Mouse (Mus musculus) lung, embryonic 14.5 days (tissue): Measurements from ENCODE around the gene Apex1. TPM values are rescaled to one million over a fixed set of nuclear protein-coding genes. Genes with fewer than 3 reads are reported as not detected.
"Not testable (repeated sequence)": the region's sequence is repeated elsewhere in the genome, so short reads cannot be mapped to it uniquely, and the experiment has no call there.

Source experiments
- ATAC-seq: fragments of 200-750 bp; cut with Nextera tagmentation; 2 replicates; pipeline ENCODE4 v1.8.0; 2017; ENCODE audit warnings: mild to moderate bottlenecking, moderate TSS enrichment, moderate library complexity; ENCODE audit not compliant: insufficient read depth
- DNase-seq: peaks from one replicate; pipeline ENCODE4 v3.0.0-alpha.2; 2015
- H3K27ac ChIP-seq: fragments of 300-500 bp; sonication (generic); 2 replicates; pipeline ENCODE4 v1.5.1; 2014; ENCODE audit warnings: low read depth, mild to moderate bottlenecking, moderate library complexity
- H3K27me3 ChIP-seq: fragments of 300-500 bp; sonication (generic); 2 replicates; pipeline ENCODE4 v1.6.1; 2014; ENCODE audit warnings: low read length, control low read depth; ENCODE audit not compliant: insufficient read depth
- H3K36me3 ChIP-seq: fragments of 300-500 bp; sonication (generic); 2 replicates; pipeline ENCODE4 v1.6.1; 2014; ENCODE audit warnings: control low read depth; ENCODE audit not compliant: insufficient read depth
- H3K4me1 ChIP-seq: fragments of 300-500 bp; sonication (generic); 2 replicates; pipeline ENCODE4 v1.6.1; 2014; ENCODE audit warnings: antibody characterized with exemption, control low read depth; ENCODE audit not compliant: insufficient read depth
- H3K4me2 ChIP-seq: fragments of 300-500 bp; sonication (generic); 2 replicates; pipeline ENCODE4 v1.6.1; 2014; ENCODE audit warnings: mild to moderate bottlenecking
- H3K4me3 ChIP-seq: fragments of 300-500 bp; sonication (generic); 2 replicates; pipeline ENCODE4 v1.5.1; 2014; ENCODE audit warnings: low read depth, low read length
- H3K9ac ChIP-seq: fragments of 300-500 bp; sonication (generic); 2 replicates; pipeline ENCODE4 v1.6.1; 2014
- H3K9me3 ChIP-seq: fragments of 300-500 bp; sonication (generic); 2 replicates; pipeline ENCODE4 v1.6.1; 2016; ENCODE audit warnings: low read depth, low read length, control low read depth
- CTCF ChIP-seq: IDR thresholded peaks from 2 replicates; pipeline ENCODE4 v1.5.1; 2016; ENCODE audit warnings: antibody characterized with exemption, low read depth
- WGBS: fragments of 180-500 bp; shearing (Covaris S2); extraction: QIAGEN DNeasy Blood & Tissue Kit; methylation state at CpG from one replicate; pipeline ENCODE4 v1.1.7; 2014; 5-methylcytosine and 5-hydroxymethylcytosine counted together
- polyA plus RNA-seq: library from polyadenylated mRNA; unstranded; fragments of >200 nt; fragmentation: Nextera tagmentation; extraction: Ambion mirVana; gene quantifications from 2 replicates; pipeline ENCODE4 v1.2.1, GENCODE M21; 2014

The Apex1 gene
- polyA plus RNA-seq, 1 experiment from 2014 or later, result 272 TPM

DNA sequence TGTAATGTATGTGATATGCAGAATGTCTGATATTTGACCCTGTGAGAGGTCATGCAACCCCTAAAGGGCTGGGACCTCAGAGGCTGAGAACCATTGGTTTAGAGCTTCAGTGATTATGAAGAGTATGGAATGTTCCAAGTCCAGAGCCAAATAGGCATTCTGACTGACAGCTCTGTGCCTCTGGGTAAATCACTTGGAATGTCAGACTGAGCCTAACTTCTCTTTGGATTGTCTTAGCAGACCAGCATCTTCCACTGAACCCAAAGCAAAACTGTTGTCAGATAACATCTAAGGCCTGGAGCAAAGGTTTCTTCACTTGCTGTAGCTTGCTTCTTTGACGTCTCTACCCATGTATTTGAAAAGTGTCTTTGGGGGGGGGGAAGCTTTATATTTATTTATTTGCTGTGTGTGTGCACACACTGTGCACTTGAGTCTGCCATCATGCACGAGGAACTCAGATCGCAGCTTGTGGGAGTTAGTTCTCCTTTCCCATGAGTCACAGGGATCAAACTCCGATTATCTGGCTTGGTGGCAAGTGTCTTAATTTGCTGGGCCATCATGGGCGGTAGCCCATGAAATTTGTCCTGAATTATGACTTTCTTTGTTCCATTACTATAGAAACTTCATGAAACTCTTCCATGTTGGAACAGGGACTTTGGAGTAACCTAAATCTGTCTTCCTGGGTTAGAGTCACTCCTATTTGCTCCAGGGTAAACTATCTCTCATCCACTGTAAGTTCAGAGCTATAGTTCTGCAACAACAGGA, 43.6 kb downstream of the Apex1 start:
- WGBS, result 81% methylated on average over 5 of the region's 5 CpGs
- no peak overlapping the region for H3K4me2 ChIP-seq
- H3K4me1 ChIP-seq, result no peaks in the 10 kb centered on the region
- ATAC-seq (no peak), DNase-seq (no peak)
- no peak overlapping the region for H3K27ac ChIP-seq
- no peak for TF ChIP-seq CTCF
- H3K4me3 ChIP-seq, result no peak overlapping the region
- H3K27me3 ChIP-seq, result no peaks in the 10 kb centered on the region
- H3K36me3 ChIP-seq, result no peaks in the 10 kb centered on the region
- H3K9ac ChIP-seq, result no peak overlapping the region
- H3K9me3 ChIP-seq, result no peaks in the 10 kb centered on the region

DNA sequence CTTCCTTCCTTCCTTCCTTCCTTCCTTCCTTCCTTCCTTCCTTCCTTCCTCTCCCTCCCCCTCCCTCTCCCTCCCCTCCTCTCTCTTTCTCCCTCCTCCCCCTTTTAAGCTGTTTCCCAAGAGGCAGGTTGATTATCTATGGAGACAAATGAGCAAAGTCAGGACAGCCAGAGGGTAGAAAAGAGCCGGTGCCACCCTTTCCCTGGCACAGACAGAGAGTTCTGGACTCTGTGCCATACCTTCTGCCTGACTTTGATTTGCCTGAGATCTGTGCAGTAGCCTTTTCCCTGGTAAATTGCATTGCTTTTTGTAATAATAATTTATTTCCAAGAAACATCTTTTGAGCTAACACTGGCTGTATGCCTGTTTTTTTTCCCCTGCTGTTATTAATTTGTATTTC, 44.3 kb downstream of the Apex1 start:
- 30% methylated on average over 1 of the region's 1 CpGs for WGBS
- ATAC-seq (no peak), DNase-seq (no peak)
- Histone ChIP-seq H3K4me2 (no peak overlapping the region), H3K27me3 (no peaks in the 10 kb centered on the region), H3K27ac (no peak overlapping the region), H3K9ac (no peak overlapping the region), H3K9me3 (no peaks in the 10 kb centered on the region), H3K4me3 (no peak overlapping the region), H3K4me1 (no peaks in the 10 kb centered on the region), H3K36me3 (no peaks in the 10 kb centered on the region)
- no peak for TF ChIP-seq CTCF

DNA sequence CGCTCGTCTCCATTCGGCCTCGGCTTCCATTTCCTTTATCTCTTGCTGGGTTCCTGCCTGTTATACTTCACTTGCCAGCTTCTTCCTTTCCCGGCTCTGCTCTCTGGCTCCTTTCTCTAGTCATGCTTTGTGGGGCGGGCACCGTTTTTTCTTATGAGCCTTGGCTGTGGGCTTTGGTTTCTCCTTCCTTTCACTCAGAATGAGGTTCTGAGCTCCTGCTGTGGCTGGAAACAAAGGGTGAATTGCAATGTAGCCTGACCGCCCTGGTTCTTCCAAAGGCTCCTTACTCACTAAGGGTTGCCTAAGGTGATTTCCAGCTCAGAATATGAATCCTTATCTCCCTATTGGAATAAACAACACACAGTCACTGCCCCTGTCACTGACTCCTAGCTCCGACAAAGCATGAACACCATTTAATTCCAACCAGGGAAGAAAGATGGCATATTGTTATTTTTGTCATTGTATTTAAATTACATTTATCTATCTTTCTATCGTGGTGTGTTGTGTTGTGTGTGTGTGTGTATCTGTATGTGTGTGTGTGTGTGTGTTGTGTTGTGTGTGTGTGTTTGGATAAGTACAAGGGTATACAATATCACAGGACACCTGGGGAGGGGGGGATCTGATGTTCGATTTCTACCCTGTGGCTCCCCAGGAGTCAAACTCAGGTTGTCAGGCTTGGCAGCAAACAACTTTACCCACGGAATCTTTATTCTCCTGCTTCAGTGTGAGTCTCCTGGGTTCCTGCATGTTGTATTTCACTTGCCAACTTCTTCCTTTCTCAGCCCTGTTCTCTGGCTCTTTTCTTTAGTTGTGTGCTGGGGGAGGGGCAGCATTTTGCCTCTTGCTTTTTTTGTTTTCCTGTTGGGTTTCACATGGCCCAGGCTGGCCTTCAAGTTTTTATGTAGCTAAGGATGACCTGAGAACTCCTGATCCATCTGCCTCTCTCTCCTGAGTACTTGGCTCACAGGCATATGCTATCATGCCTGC, 45.1 kb downstream of the Apex1 start:
- no peak overlapping the region for H3K9ac ChIP-seq
- no peaks in the 10 kb centered on the region for H3K36me3 ChIP-seq
- no peaks in the 10 kb centered on the region for H3K27me3 ChIP-seq
- no peak for ATAC-seq
- WGBS, result 34% methylated on average over 12 of the region's 12 CpGs
- TF ChIP-seq CTCF, result no peak
- H3K4me3 ChIP-seq, result no peak overlapping the region
- DNase-seq, result peak; percentile 8
- no peaks in the 10 kb centered on the region for H3K9me3 ChIP-seq
- H3K4me2 ChIP-seq, result no peak overlapping the region
- H3K27ac ChIP-seq, result no peak overlapping the region
- no peaks in the 10 kb centered on the region for H3K4me1 ChIP-seq

DNA sequence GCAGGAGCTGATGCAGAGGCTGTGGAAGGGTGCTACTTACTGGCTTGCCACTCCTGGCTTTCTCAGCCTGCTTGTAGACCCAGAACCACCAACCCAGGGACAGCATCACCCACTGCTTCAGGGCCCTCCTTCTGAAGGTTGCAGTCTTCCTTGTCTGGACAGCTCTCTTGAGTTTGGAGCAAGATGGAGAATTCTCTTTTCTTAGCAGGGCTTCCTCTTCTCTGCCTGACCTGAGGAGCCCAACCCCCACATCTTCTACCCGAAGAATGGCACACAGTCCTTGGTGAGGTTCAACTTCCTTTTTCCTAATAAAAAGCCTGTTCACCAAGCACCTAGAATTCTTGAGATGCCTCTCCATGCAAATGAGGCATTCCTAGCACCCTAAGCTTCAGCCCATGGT, 46.1 kb downstream of the Apex1 start:
- Histone ChIP-seq H3K4me3 (no peak overlapping the region), H3K27ac (no peak overlapping the region), H3K9ac (no peak overlapping the region), H3K9me3 (no peaks in the 10 kb centered on the region), H3K4me2 (no peak overlapping the region), H3K36me3 (no peaks in the 10 kb centered on the region), H3K4me1 (no peaks in the 10 kb centered on the region), H3K27me3 (no peaks in the 10 kb centered on the region)
- DNase-seq (no peak), ATAC-seq (no peak)
- 50% methylated on average over 1 of the region's 1 CpGs for WGBS
- TF ChIP-seq CTCF, result no peak

DNA sequence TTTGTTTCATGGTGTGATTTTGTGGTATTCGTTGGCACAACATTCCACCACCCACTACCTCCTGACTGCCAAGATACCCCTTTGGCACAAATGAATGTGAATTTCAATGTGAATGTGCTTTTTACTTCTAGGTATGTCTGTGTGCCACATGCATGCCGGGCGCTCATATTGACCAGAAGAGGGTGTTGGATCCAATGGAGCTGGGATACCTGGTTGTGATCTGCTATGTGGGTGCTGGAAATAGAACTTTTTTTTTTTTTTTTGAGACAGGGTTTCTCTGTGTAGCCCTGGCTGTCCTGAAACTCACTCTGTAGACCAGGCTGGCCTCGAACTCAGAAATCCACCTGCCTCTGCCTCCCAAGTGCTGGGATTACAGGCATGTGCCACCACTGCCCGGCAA, 48.3 kb downstream of the Apex1 start:
- not testable (repeated sequence) for H3K9ac ChIP-seq, DNase-seq, H3K4me1 ChIP-seq, ATAC-seq, H3K9me3 ChIP-seq, H3K4me2 ChIP-seq, H3K27me3 ChIP-seq, H3K36me3 ChIP-seq, H3K4me3 ChIP-seq, H3K27ac ChIP-seq
- WGBS, result 87% methylated on average over 5 of the region's 5 CpGs

DNA sequence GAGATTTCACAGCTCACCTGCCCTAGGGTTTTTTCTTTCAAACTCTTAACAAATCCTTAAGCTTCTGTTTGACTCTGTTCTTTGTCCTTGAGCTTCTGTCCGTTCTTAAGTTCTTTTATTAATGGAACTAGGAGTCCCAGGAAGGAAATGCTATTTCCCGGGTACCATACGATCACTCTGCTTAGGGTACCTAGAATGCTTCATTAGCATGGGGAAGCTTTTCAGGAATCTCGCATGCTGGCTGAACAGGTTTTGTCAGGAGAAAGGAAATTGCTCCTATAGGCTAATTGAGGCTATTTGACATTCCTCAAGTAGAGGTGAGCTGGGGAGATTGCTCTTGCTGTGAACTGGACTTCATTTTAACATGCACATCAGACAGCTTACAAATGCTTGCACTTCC, 48.9 kb downstream of the Apex1 start:
- H3K27ac ChIP-seq, result no peak overlapping the region; the same call in 1 of the 2 replicates
- no peak overlapping the region for H3K4me3 ChIP-seq
- no peak overlapping the region for H3K9ac ChIP-seq
- no peaks in the 10 kb centered on the region for H3K4me1 ChIP-seq
- DNase-seq, result peak; percentile 53
- H3K36me3 ChIP-seq, result no peaks in the 10 kb centered on the region
- H3K27me3 ChIP-seq, result no peaks in the 10 kb centered on the region
- no peak for TF ChIP-seq CTCF
- H3K4me2 ChIP-seq, result no peak overlapping the region
- no peak for ATAC-seq
- 32% methylated on average over 4 of the region's 4 CpGs for WGBS
- H3K9me3 ChIP-seq, result no peaks in the 10 kb centered on the region

DNA sequence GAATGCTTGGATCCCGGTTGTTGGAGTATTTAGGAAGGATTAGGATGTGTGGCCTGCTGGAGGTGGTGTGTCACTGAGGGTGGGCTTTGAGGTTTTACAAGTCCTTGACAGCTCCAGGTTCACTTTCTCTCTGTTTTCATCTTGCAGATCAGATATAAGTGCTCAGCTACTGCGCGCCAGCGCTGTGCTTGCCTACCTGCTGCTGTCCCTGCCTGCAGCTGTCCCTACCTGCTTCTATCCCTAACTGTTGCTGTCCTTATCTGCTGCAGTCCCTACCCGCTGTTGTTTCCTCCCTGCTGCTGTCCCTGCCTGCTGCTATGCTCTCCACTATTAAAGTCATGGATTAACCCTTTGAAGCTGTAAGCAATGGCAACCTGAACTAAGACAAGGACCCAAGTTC, 50.2 kb downstream of the Apex1 start:
- no peaks in the 10 kb centered on the region for H3K36me3 ChIP-seq
- WGBS, result 47% methylated on average over 5 of the region's 5 CpGs
- H3K4me2 ChIP-seq, result no peak overlapping the region
- H3K27me3 ChIP-seq, result no peaks in the 10 kb centered on the region
- ATAC-seq, result no peak
- no peak overlapping the region for H3K27ac ChIP-seq
- H3K4me1 ChIP-seq, result no peaks in the 10 kb centered on the region
- H3K9me3 ChIP-seq, result no peaks in the 10 kb centered on the region
- no peak for TF ChIP-seq CTCF
- no peak overlapping the region for H3K4me3 ChIP-seq
- no peak overlapping the region for H3K9ac ChIP-seq
- DNase-seq, result no peak
